Mouse (Mus musculus) embryo, embryonic 10.5 days (tissue): ENCODE measurements around the gene Gm4924.

Experiments
- DNase-seq: peaks from one replicate; pipeline ENCODE4 v3.0.0-alpha.2; 2015; ENCODE audit warnings: low spot score

Gm4924 gene

GRCm38 (mm10) chr10:82354083-82355010, at the start of gene Gm4924:
TSS of gene Gm4924 (plus strand) at chr10:82354255.
- peak; percentile 93 for DNase-seq

GRCm38 (mm10) chr10:82316482-82316881, 37.6 kb upstream of the Gm4924 start, which contains the start of gene 4932415D10Rik:
TSS of gene 4932415D10Rik (minus strand) at chr10:82316582.
- DNase-seq = no peak

GRCm38 (mm10) chr10:82320134-82320533, 33.9 kb upstream of the Gm4924 start:
- DNase-seq = no peak

- no peak for DNase-seq
Measured at GRCm38 (mm10) chr10:82329826-82330225, 24.2 kb upstream of the Gm4924 start.

- DNase-seq = no peak
Measured at GRCm38 (mm10) chr10:82355401-82355800, 1.3 kb downstream of the Gm4924 start.

GRCm38 (mm10) chr10:82361911-82362310, 7.9 kb downstream of the Gm4924 start:
- no peak for DNase-seq

GRCm38 (mm10) chr10:82382992-82383391, 28.9 kb downstream of the Gm4924 start:
- no peak for DNase-seq

- DNase-seq = no peak
Measured at GRCm38 (mm10) chr10:82409511-82409910, 55.5 kb downstream of the Gm4924 start.

GRCm38 (mm10) chr10:82423631-82424030, 69.6 kb downstream of the Gm4924 start:
- DNase-seq = no peak
